Mouse (Mus musculus): Measurements from ENCODE around the gene Mmp24. TPM values are rescaled to one million over a fixed set of nuclear protein-coding genes. Genes with fewer than 3 reads are reported as not detected.
"Not testable (repeated sequence)": the region's sequence is repeated elsewhere in the genome, so short reads cannot be mapped to it uniquely, and the experiment has no call there.

Mmp24 gene
- total RNA-seq, 2 experiments from 2014 or later: not detected

- DNase-seq: no peak
Observed at GRCm38 (mm10) chr2:155814829-155815228, 39.7 kb downstream of the Mmp24 start.

GRCm38 (mm10) chr2:155816179-155816578 lies 41.0 kb downstream of the Mmp24 start:
- DNase-seq: no peak

- peak; percentile 69 for DNase-seq
Observed at GRCm38 (mm10) chr2:155817301-155818245, 42.4 kb downstream of the Mmp24 start.

GRCm38 (mm10) chr2:155818596-155819391 lies 43.7 kb downstream of the Mmp24 start:
- peak; percentile 97 for DNase-seq

- DNase-seq: no peak
Observed at GRCm38 (mm10) chr2:155819392-155819448, 44.1 kb downstream of the Mmp24 start, which contains the start of gene BC029722. Gene BC029722, minus strand, starts transcription at chr2:155819426.

GRCm38 (mm10) chr2:155819449-155820251 lies 44.5 kb downstream of the Mmp24 start:
- DNase-seq: no peak

- no peak for DNase-seq
Observed at GRCm38 (mm10) chr2:155820779-155821178, 45.6 kb downstream of the Mmp24 start.

GRCm38 (mm10) chr2:155823722-155824121 lies 48.6 kb downstream of the Mmp24 start:
- DNase-seq: no peak

GRCm38 (mm10) chr2:155825904-155826629 lies 50.9 kb downstream of the Mmp24 start:
- DNase-seq: no peak

- peak; percentile 86 for DNase-seq
Observed at GRCm38 (mm10) chr2:155826630-155827424, 51.7 kb downstream of the Mmp24 start, which contains the start of gene Eif6. Gene Eif6, minus strand, starts transcription at chr2:155826925.

- no peak for DNase-seq
Observed at GRCm38 (mm10) chr2:155830841-155831240, 55.7 kb downstream of the Mmp24 start.

- DNase-seq: no peak
Observed at GRCm38 (mm10) chr2:155831302-155831701, 56.2 kb downstream of the Mmp24 start.

- DNase-seq: not testable (repeated sequence)
Observed at GRCm38 (mm10) chr2:155832087-155832486, 56.9 kb downstream of the Mmp24 start.

- no peak for DNase-seq
Observed at GRCm38 (mm10) chr2:155834732-155835131, 59.6 kb downstream of the Mmp24 start, which contains the start of gene Fam83c. Gene Fam83c, minus strand, starts transcription at chr2:155834854.

- no peak for DNase-seq
Observed at GRCm38 (mm10) chr2:155837961-155838360, 62.8 kb downstream of the Mmp24 start.

- DNase-seq: no peak
Observed at GRCm38 (mm10) chr2:155838961-155839360, 63.8 kb downstream of the Mmp24 start.

GRCm38 (mm10) chr2:155846930-155847329 lies 71.8 kb downstream of the Mmp24 start:
- DNase-seq: no peak

GRCm38 (mm10) chr2:155848291-155848690 lies 73.1 kb downstream of the Mmp24 start:
- peak; percentile 53 for DNase-seq

GRCm38 (mm10) chr2:155849464-155849863 lies 74.3 kb downstream of the Mmp24 start:
- no peak for DNase-seq

- no peak for DNase-seq
Observed at GRCm38 (mm10) chr2:155850120-155850519, 75.0 kb downstream of the Mmp24 start.

- DNase-seq: no peak
Observed at GRCm38 (mm10) chr2:155852536-155852935, 77.4 kb downstream of the Mmp24 start.
